Mouse (Mus musculus): Measurements from ENCODE around the gene Mtrf1.

GRCm38 (mm10) chr14:79420083-79420685 is 22.6 kb downstream of the Mtrf1 start:
- no peak for TF ChIP-seq ZC3H11A (IDR thresholded peaks at IDR 0.05; ENCODE audit: low read depth, low read length)
- TF ChIP-seq TBP (conservative IDR thresholded peaks at IDR 0.05; ENCODE audit: low read depth, low read length), result no peak
- TF ChIP-seq POLR2A (IDR thresholded peaks at IDR 0.05; ENCODE audit: low read depth, low read length), result no peak
- no peak for TF ChIP-seq POLR2AphosphoS2 (IDR thresholded peaks at IDR 0.05; ENCODE audit: low read depth, low read length)
- no peak for TF ChIP-seq MAFK (IDR thresholded peaks at IDR 0.05; ENCODE audit: insufficient replicate concordance, low read length)

All from CH12.LX (cell line).